Mouse (Mus musculus): ENCODE results near the gene Apol7b. TPM values are rescaled to one million over a fixed set of nuclear protein-coding genes. Genes with fewer than 3 reads are reported as not detected.
"Not testable (repeated sequence)": the region's sequence is repeated elsewhere in the genome, so short reads cannot be mapped to it uniquely, and the experiment has no call there.

The Apol7b gene
- polyA plus RNA-seq, 1 experiment from 2014 or later: not detected

GRCm38 (mm10) chr15:77419657-77420056 is 27.6 kb downstream of the Apol7b start:
- H3K4me2 ChIP-seq; H3K27me3 ChIP-seq; H3K36me3 ChIP-seq; ATAC-seq (ENCODE audit: insufficient number of reproducible peaks, insufficient read depth, low FRiP score, low TSS enrichment, low read depth); H3K9me3 ChIP-seq; H3K9ac ChIP-seq; H3K4me3 ChIP-seq; H3K27ac ChIP-seq; H3K4me1 ChIP-seq: not testable (repeated sequence)
- WGBS: no CpG with 5 or more reads among the region's 3 CpGs

- not testable (repeated sequence) for H3K9me3 ChIP-seq; H3K27ac ChIP-seq; H3K4me3 ChIP-seq; H3K4me2 ChIP-seq; H3K27me3 ChIP-seq; ATAC-seq (ENCODE audit: insufficient number of reproducible peaks, insufficient read depth, low FRiP score, low TSS enrichment, low read depth); H3K9ac ChIP-seq; H3K4me1 ChIP-seq; H3K36me3 ChIP-seq
- 16% methylated on average over 5 of the region's 10 CpGs for WGBS
These were observed 30.5 kb downstream of the Apol7b start for GRCm38 (mm10) chr15:77416655-77417333.

- not testable (repeated sequence) for H3K4me3 ChIP-seq; ATAC-seq (ENCODE audit: insufficient number of reproducible peaks, insufficient read depth, low FRiP score, low TSS enrichment, low read depth); H3K27me3 ChIP-seq; H3K27ac ChIP-seq; H3K4me1 ChIP-seq; H3K9ac ChIP-seq; H3K4me2 ChIP-seq; H3K36me3 ChIP-seq; H3K9me3 ChIP-seq
- WGBS: 72% methylated on average over 2 of the region's 2 CpGs
These were observed 31.6 kb downstream of the Apol7b start for GRCm38 (mm10) chr15:77415653-77416052.

- WGBS: 31% methylated on average over 4 of the region's 4 CpGs
- not testable (repeated sequence) for H3K4me3 ChIP-seq; H3K27ac ChIP-seq; H3K4me1 ChIP-seq; H3K4me2 ChIP-seq; H3K9ac ChIP-seq; H3K27me3 ChIP-seq; H3K36me3 ChIP-seq; H3K9me3 ChIP-seq; ATAC-seq (ENCODE audit: insufficient number of reproducible peaks, insufficient read depth, low FRiP score, low TSS enrichment, low read depth)
These were observed 34.6 kb downstream of the Apol7b start for GRCm38 (mm10) chr15:77412695-77413094.

- 75% methylated on average over 1 of the region's 4 CpGs for WGBS
- H3K9me3 ChIP-seq; H3K36me3 ChIP-seq; H3K4me2 ChIP-seq; H3K27ac ChIP-seq; H3K27me3 ChIP-seq; ATAC-seq (ENCODE audit: insufficient number of reproducible peaks, insufficient read depth, low FRiP score, low TSS enrichment, low read depth); H3K4me1 ChIP-seq; H3K9ac ChIP-seq; H3K4me3 ChIP-seq: not testable (repeated sequence)
These were observed 36.3 kb downstream of the Apol7b start, which contains the start of gene Apol9a for GRCm38 (mm10) chr15:77411035-77411434. Apol9a (minus strand) TSS chr15:77411135.

- not testable (repeated sequence) for H3K4me3 ChIP-seq; H3K27me3 ChIP-seq; H3K9me3 ChIP-seq; H3K36me3 ChIP-seq; ATAC-seq (ENCODE audit: insufficient number of reproducible peaks, insufficient read depth, low FRiP score, low TSS enrichment, low read depth); H3K4me2 ChIP-seq; H3K27ac ChIP-seq; H3K4me1 ChIP-seq; H3K9ac ChIP-seq
- 79% methylated on average over 10 of the region's 10 CpGs for WGBS
These were observed 40.9 kb downstream of the Apol7b start for GRCm38 (mm10) chr15:77406370-77406769.

GRCm38 (mm10) chr15:77399027-77399426 is 48.3 kb downstream of the Apol7b start, which contains the start of gene Apol7a:
Apol7a (minus strand) TSS chr15:77399110.
- WGBS: 58% methylated on average over 9 of the region's 9 CpGs
- H3K4me2 ChIP-seq; H3K4me3 ChIP-seq; H3K9ac ChIP-seq; H3K36me3 ChIP-seq; H3K4me1 ChIP-seq; H3K9me3 ChIP-seq; ATAC-seq (ENCODE audit: insufficient number of reproducible peaks, insufficient read depth, low FRiP score, low TSS enrichment, low read depth); H3K27me3 ChIP-seq; H3K27ac ChIP-seq: not testable (repeated sequence)

- not testable (repeated sequence) for H3K27me3 ChIP-seq; ATAC-seq (ENCODE audit: insufficient number of reproducible peaks, insufficient read depth, low FRiP score, low TSS enrichment, low read depth)
- 78% methylated on average over 11 of the region's 11 CpGs for WGBS
These were observed 49.7 kb downstream of the Apol7b start for GRCm38 (mm10) chr15:77397450-77398132.

GRCm38 (mm10) chr15:77393832-77394231 is 53.5 kb downstream of the Apol7b start:
- H3K4me2 ChIP-seq; H3K4me3 ChIP-seq; H3K36me3 ChIP-seq; H3K9ac ChIP-seq; H3K9me3 ChIP-seq; H3K27ac ChIP-seq; H3K4me1 ChIP-seq; H3K27me3 ChIP-seq; ATAC-seq (ENCODE audit: insufficient number of reproducible peaks, insufficient read depth, low FRiP score, low TSS enrichment, low read depth): not testable (repeated sequence)
- WGBS: 49% methylated on average over 3 of the region's 3 CpGs

More at GRCm38 (mm10) chr15:77397450-77398132, 49.7 kb downstream of the Apol7b start:
- not testable (repeated sequence) for H3K27ac ChIP-seq, H3K4me3 ChIP-seq, H3K4me2 ChIP-seq, H3K9me3 ChIP-seq, H3K4me1 ChIP-seq, H3K9ac ChIP-seq, H3K36me3 ChIP-seq

- Histone ChIP-seq H3K9ac (no peak overlapping the region), H3K4me2 (no peak overlapping the region), H3K9me3 (no peaks in the 10 kb centered on the region), H3K4me1 (no peaks in the 10 kb centered on the region), H3K27ac (no peak overlapping the region), H3K4me3 (no peak overlapping the region), H3K36me3 (no peaks in the 10 kb centered on the region), H3K27me3 (no peaks in the 10 kb centered on the region)
- no peak for ATAC-seq (ENCODE audit: insufficient number of reproducible peaks, insufficient read depth, low FRiP score, low TSS enrichment, low read depth)
- 78% methylated on average over 2 of the region's 2 CpGs for WGBS
These were observed 59.8 kb downstream of the Apol7b start for GRCm38 (mm10) chr15:77387462-77387861.

GRCm38 (mm10) chr15:77384340-77385030 is 62.8 kb downstream of the Apol7b start:
- 89% methylated on average over 7 of the region's 7 CpGs for WGBS
- no peaks in the 10 kb centered on the region for H3K36me3 ChIP-seq
- ATAC-seq (ENCODE audit: insufficient number of reproducible peaks, insufficient read depth, low FRiP score, low TSS enrichment, low read depth): no peak
- H3K4me3 ChIP-seq: no peak overlapping the region
- H3K27me3 ChIP-seq: no peaks in the 10 kb centered on the region
- no peaks in the 10 kb centered on the region for H3K4me1 ChIP-seq
- no peak overlapping the region for H3K4me2 ChIP-seq
- H3K9me3 ChIP-seq: no peaks in the 10 kb centered on the region
- H3K9ac ChIP-seq: no peak overlapping the region
- H3K27ac ChIP-seq: no peak overlapping the region

GRCm38 (mm10) chr15:77382880-77383279 is 64.4 kb downstream of the Apol7b start:
- no peaks in the 10 kb centered on the region for H3K27me3 ChIP-seq
- no peak overlapping the region for H3K4me3 ChIP-seq
- 69% methylated on average over 1 of the region's 1 CpGs for WGBS
- H3K4me1 ChIP-seq: no peaks in the 10 kb centered on the region
- H3K27ac ChIP-seq: no peak overlapping the region
- no peaks in the 10 kb centered on the region for H3K9me3 ChIP-seq
- no peak overlapping the region for H3K9ac ChIP-seq
- no peak overlapping the region for H3K4me2 ChIP-seq
- ATAC-seq (ENCODE audit: insufficient number of reproducible peaks, insufficient read depth, low FRiP score, low TSS enrichment, low read depth): 0 out of 2 replicates have a peak, but pooled peaks have one; percentile 52
- H3K36me3 ChIP-seq: no peaks in the 10 kb centered on the region
